ENCODE assay signal across 14 mouse cellular contexts in genomic region chr5:139259853-139260252, GRCm38 (mm10). TPM values are rescaled to one million over a fixed set of nuclear protein-coding genes. Genes with fewer than 3 reads are reported as not detected.
DNase-seq lines count a peak whose midpoint lies in the region; ATAC-seq and TF ChIP-seq lines count a peak whose summit lies in the region.
"Had no signal": no experiment of that assay in that cellular context is flagged by ENCODE, and none has a peak within 500 bp of the region (broad histone marks: within the 10 kb centered on the region; RNA-seq: fewer than 3 reads in every experiment).

No protein-coding gene starts in this region.

- intact Hi-C loops in left cerebral cortex, postnatal 14 days (cut with DNase I), result no loop called here

- TF ChIP-seq CTCF in cerebellum, adult 2 months (IDR thresholded peaks at IDR 0.05; ENCODE audit: borderline replicate concordance, insufficient read depth, low read depth, low read length), result no peak

- no peak overlapping the region for H3K27ac ChIP-seq in cerebellum, adult 2 months (ENCODE audit: insufficient read depth, low read length)
- peak overlapping the region; percentile 64 for H3K27ac ChIP-seq in heart, embryonic 16.5 days (ENCODE audit: low read length)
- peak overlapping the region; percentile 73 for H3K27ac ChIP-seq in lung, embryonic 15.5 days
- H3K27ac ChIP-seq: embryonic facial prominence, embryonic 12.5 days; hindbrain, embryonic 10.5 days; midbrain, embryonic 15.5 days; neural tube, embryonic 15.5 days had no signal

- H3K4me3 ChIP-seq in cerebellum, adult 2 months (replicated peaks; ENCODE audit: insufficient read depth, low read depth, low read length), result no peak overlapping the region
- no peak overlapping the region for H3K4me3 ChIP-seq in heart, embryonic 16.5 days (ENCODE audit: low read length)
- H3K4me3 ChIP-seq in lung, embryonic 15.5 days, result no peak overlapping the region
- H3K4me3 ChIP-seq: embryonic facial prominence, embryonic 12.5 days; hindbrain, embryonic 10.5 days; midbrain, embryonic 15.5 days; neural tube, embryonic 15.5 days had no signal

- no peak for ATAC-seq in heart, embryonic 16.5 days (replicated peaks; ENCODE audit: extremely low read depth, insufficient read depth, low FRiP score)
- ATAC-seq in lung, embryonic 15.5 days (ENCODE audit: borderline replicate concordance, extremely low read depth, low FRiP score, low TSS enrichment), result peak; percentile 51
- no peak for ATAC-seq in erythroblast, adult 5-6 weeks (replicated peaks; ENCODE audit: low FRiP score, poor library complexity, severe bottlenecking)
- ATAC-seq: midbrain, embryonic 15.5 days had no signal

- peaks cover 29% of the 10 kb centered on the region for H3K36me3 ChIP-seq in heart, embryonic 16.5 days (ENCODE audit: control insufficient read depth, insufficient read depth)
- H3K36me3 ChIP-seq in lung, embryonic 15.5 days, result peaks cover 52% of the 10 kb centered on the region

- H3K4me1 ChIP-seq in cerebellum, adult 2 months (ENCODE audit: control insufficient read depth, insufficient read depth, low read length), result peaks cover 18% of the 10 kb centered on the region
- peaks cover 51% of the 10 kb centered on the region for H3K4me1 ChIP-seq in heart, embryonic 16.5 days (ENCODE audit: control insufficient read depth, insufficient read depth, low read length)
- H3K4me1 ChIP-seq in lung, embryonic 15.5 days, result peaks cover 58% of the 10 kb centered on the region
- H3K4me1 ChIP-seq: embryonic facial prominence, embryonic 12.5 days had no signal

- no peak for TF ChIP-seq POLR2A in cerebellum, adult 2 months (IDR thresholded peaks at IDR 0.05; ENCODE audit: borderline replicate concordance, insufficient read depth, low read length)

- H3K9ac ChIP-seq in heart, embryonic 16.5 days (ENCODE audit: low read length), result no peak overlapping the region
- H3K9ac ChIP-seq in lung, embryonic 15.5 days, result no peak overlapping the region
- H3K9ac ChIP-seq: embryonic facial prominence, embryonic 12.5 days; midbrain, embryonic 15.5 days; neural tube, embryonic 15.5 days had no signal

- peak; percentile 57 to 73 for DNase-seq in cerebellum, adult 2 months
- DNase-seq in cerebellum, postnatal 4 days (ENCODE audit: low spot score in 2 of 2), result no peak
- peak; percentile 66 for DNase-seq in MN1 (ENCODE audit: low spot score)
- no peak for DNase-seq in left cerebral cortex, postnatal 14 days (ENCODE audit: low spot score in 2 of 2)
- DNase-seq in ovary, postnatal 10 days (ENCODE audit: low spot score), result no peak
- DNase-seq: layer of hippocampus, postnatal 36 days had no signal

- no peaks in the 10 kb centered on the region for H3K27me3 ChIP-seq in cerebellum, adult 2 months (ENCODE audit: control insufficient read depth, insufficient read depth, low read length)
- H3K27me3 ChIP-seq in heart, embryonic 16.5 days (ENCODE audit: control insufficient read depth, insufficient read depth, low read length), result no peaks in the 10 kb centered on the region
- H3K27me3 ChIP-seq in lung, embryonic 15.5 days, result no peaks in the 10 kb centered on the region
- H3K27me3 ChIP-seq: embryonic facial prominence, embryonic 12.5 days; midbrain, embryonic 15.5 days; neural tube, embryonic 15.5 days had no signal

- H3K4me2 ChIP-seq in heart, embryonic 16.5 days (ENCODE audit: low read depth, low read length), result no peak overlapping the region
- H3K4me2 ChIP-seq in lung, embryonic 15.5 days, result 0 out of 2 replicates have a peak overlapping the region, but pooled peaks have one; percentile 11
- H3K4me2 ChIP-seq: embryonic facial prominence, embryonic 12.5 days; liver, embryonic 11.5 days; midbrain, embryonic 15.5 days; neural tube, embryonic 15.5 days had no signal

- WGBS in cerebellum, adult 2 months, result 28% methylated on average over 5 of the region's 5 CpGs
- 41% methylated on average over 5 of the region's 5 CpGs for WGBS in heart, embryonic 16.5 days
- WGBS in lung, embryonic 15.5 days, result 64% methylated on average over 5 of the region's 5 CpGs

- no peaks in the 10 kb centered on the region for H3K9me3 ChIP-seq in heart, embryonic 16.5 days (replicated peaks; ENCODE audit: control insufficient read depth, low read length)
- no peaks in the 10 kb centered on the region for H3K9me3 ChIP-seq in lung, embryonic 15.5 days
- H3K9me3 ChIP-seq: embryonic facial prominence, embryonic 12.5 days; hindbrain, embryonic 10.5 days; midbrain, embryonic 15.5 days; neural tube, embryonic 15.5 days had no signal

RNA-seq across cellular contexts. Expression of gene Get4, which starts 7.7 kb away (rescaled TPM):
- polyA plus RNA-seq in cerebellum, adult 2 months (2012; rRNA removed), result 106 and 114 TPM in 2 replicates
- 141 and 145 TPM in 2 replicates for polyA plus RNA-seq in heart, embryonic 16.5 days (2015; fragmentation: Nextera tagmentation; extraction: Ambion mirVana)
- polyA plus RNA-seq in lung, embryonic 15.5 days (2015; fragmentation: Nextera tagmentation; extraction: Ambion mirVana), result 186 TPM in 2 replicates
- total RNA-seq in left cerebral cortex, postnatal 14 days (2021), result 10 to 100 TPM; 47.6 to 55.7 TPM
- 14.4 and 15.5 TPM in 2 replicates for total RNA-seq in erythroblast, adult 5-6 weeks (2015; ENCODE audit: low replicate concordance)
- total RNA-seq in erythroblast, adult 5-6 weeks (2017; ENCODE audit: low replicate concordance), result 5.4 and 12.4 TPM in 2 replicates

RNA-seq across cellular contexts. Expression of gene Sun1, which starts 59.4 kb away (rescaled TPM):
- 65.3 and 70.8 TPM in 2 replicates for polyA plus RNA-seq in cerebellum, adult 2 months (2012; rRNA removed)
- 35.7 and 41.5 TPM in 2 replicates for polyA plus RNA-seq in heart, embryonic 16.5 days (2015; fragmentation: Nextera tagmentation; extraction: Ambion mirVana)
- polyA plus RNA-seq in lung, embryonic 15.5 days (2015; fragmentation: Nextera tagmentation; extraction: Ambion mirVana), result 48.7 and 52.7 TPM in 2 replicates
- total RNA-seq in left cerebral cortex, postnatal 14 days (2021), result 100 to 1,000 TPM in 1 of 2 experiments, 10 to 100 TPM in 1; 98.7 to 116 TPM
- 13.0 and 18.6 TPM in 2 replicates for total RNA-seq in erythroblast, adult 5-6 weeks (2015; ENCODE audit: low replicate concordance)
- 22.7 and 41.7 TPM in 2 replicates for total RNA-seq in erythroblast, adult 5-6 weeks (2017; ENCODE audit: low replicate concordance)

Comparison
In these comparisons a context has a peak if more than half of its experiments do, and no peak if none do; other contexts are left out.
1. DNase-seq: peak in cerebellum, adult 2 months (2 of 2) and MN1 (single experiment); none in cerebellum, postnatal 4 days (0 of 2), left cerebral cortex, postnatal 14 days (0 of 2) and ovary, postnatal 10 days (single experiment).